Mouse (Mus musculus): ENCODE results near the gene Eva1a. TPM values are rescaled to one million over a fixed set of nuclear protein-coding genes. Genes with fewer than 3 reads are reported as not detected.

Eva1a gene
- polyA plus RNA-seq, 1 experiment from 2014 or later: 2.6 TPM

DNA sequence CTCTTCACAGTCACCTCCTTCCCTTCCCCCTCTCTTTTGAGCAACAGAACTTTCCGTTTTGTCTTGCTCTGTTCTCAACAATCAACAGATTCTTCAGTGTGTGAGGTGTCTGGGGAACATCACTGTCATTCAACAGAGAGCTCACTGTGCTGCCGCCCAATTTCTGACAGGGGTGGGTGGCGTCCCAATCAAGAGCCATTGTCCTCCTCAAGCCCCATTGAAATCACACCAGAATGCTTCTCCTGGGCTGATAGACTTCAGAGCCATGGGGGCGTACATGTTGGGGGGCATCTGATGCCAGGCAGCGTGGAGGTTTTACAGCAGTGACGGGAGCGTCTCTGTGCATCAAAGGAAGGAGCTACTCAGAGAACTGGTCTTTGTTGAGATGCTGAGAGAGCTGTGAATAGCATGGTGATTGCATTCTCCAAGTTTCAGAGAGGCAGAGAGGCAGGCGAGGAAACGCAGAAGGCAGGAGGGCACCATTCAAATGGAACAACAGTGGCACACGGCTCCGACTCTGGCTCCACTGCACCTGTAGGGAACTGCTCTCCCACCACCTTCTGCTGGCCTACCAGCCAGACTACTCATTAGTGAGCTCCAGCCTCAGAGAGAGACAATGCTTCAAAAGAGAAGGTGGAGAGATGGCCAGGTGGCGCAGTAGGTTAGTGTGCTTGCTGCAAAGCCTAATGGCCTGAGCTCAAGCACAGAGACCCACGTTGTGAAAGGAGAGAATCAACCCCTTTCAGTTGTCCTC is 95.3 kb downstream of the Eva1a start:
- WGBS: 69% methylated on average over 13 of the region's 13 CpGs
- Histone ChIP-seq H3K27ac (replicated peaks) (no peak overlapping the region), H3K4me1 (no peaks in the 10 kb centered on the region), H3K27me3 (no peaks in the 10 kb centered on the region), H3K9me3 (peaks cover 4% of the 10 kb centered on the region), H3K4me2 (replicated peaks) (no peak overlapping the region), H3K4me3 (no peak overlapping the region), H3K36me3 (no peaks in the 10 kb centered on the region), H3K9ac (replicated peaks) (no peak overlapping the region)
- ATAC-seq (ENCODE audit: low FRiP score, low read depth): no peak

Other genes starting within 250 kb of the Eva1a start
- 14.9 and 17.0 TPM in 2 replicates for gene Gcfc2, start 117.4 kb upstream of the Eva1a start, polyA plus RNA-seq (2016; fragmentation: Nextera tagmentation; extraction: Ambion mirVana)
- 47.6 and 50.8 TPM in 2 replicates for gene Mrpl19, start 75.1 kb upstream of the Eva1a start, polyA plus RNA-seq (2016; fragmentation: Nextera tagmentation; extraction: Ambion mirVana)

All from midbrain, embryonic 12.5 days (tissue).